Comparison of ENCODE assay signal across 33 mouse cellular contexts in genomic region chr2:180341229-180341628, GRCm38 (mm10). TPM values are rescaled to one million over a fixed set of nuclear protein-coding genes. Genes with fewer than 3 reads are reported as not detected.
DNase-seq lines count a peak whose midpoint lies in the region; ATAC-seq and TF ChIP-seq lines count a peak whose summit lies in the region.
"Had no signal": no experiment of that assay in that cellular context is flagged by ENCODE, and none has a peak within 500 bp of the region (broad histone marks: within the 10 kb centered on the region; RNA-seq: fewer than 3 reads in every experiment).

No protein-coding gene starts in this region.

- H3K27me3 ChIP-seq in heart, embryonic 10.5 days (ENCODE audit: insufficient read depth, poor library complexity, severe bottlenecking) = no peaks in the 10 kb centered on the region
- H3K27me3 ChIP-seq in heart, embryonic 16.5 days (ENCODE audit: control insufficient read depth, insufficient read depth, low read length) = no peaks in the 10 kb centered on the region
- H3K27me3 ChIP-seq in liver, embryonic 13.5 days = peaks cover 29% of the 10 kb centered on the region
- H3K27me3 ChIP-seq in liver, embryonic 12.5 days (replicated peaks) = peaks cover 35% of the 10 kb centered on the region
- H3K27me3 ChIP-seq in MEL (ENCODE audit: control insufficient read depth in 1 of 2, insufficient read depth in 2 of 2, low read length in 2 of 2) = no peaks in the 10 kb centered on the region

- no peak overlapping the region for H3K9ac ChIP-seq in heart, embryonic 16.5 days (ENCODE audit: low read length)
- H3K9ac ChIP-seq in liver, embryonic 13.5 days = no peak overlapping the region
- H3K9ac ChIP-seq in liver, embryonic 12.5 days = no peak overlapping the region
- no peak overlapping the region for H3K9ac ChIP-seq in MEL (ENCODE audit: control insufficient read depth, low read depth, low read length, poor library complexity, severe bottlenecking)
- H3K9ac ChIP-seq: embryonic facial prominence, embryonic 13.5 days; forebrain, embryonic 12.5 days; limb, embryonic 15.5 days; neural tube, embryonic 12.5 days had no signal

- peak; percentile 14; the same call in 1 of the 2 replicates for ATAC-seq in heart, embryonic 16.5 days (replicated peaks; ENCODE audit: extremely low read depth, insufficient read depth, low FRiP score)
- ATAC-seq in liver, embryonic 13.5 days (ENCODE audit: low read depth) = no peak
- ATAC-seq in liver, embryonic 12.5 days = no peak
- ATAC-seq: hindbrain, postnatal 0 days had no signal

- 4% methylated on average over 8 of the region's 8 CpGs for WGBS in heart, embryonic 10.5 days
- 24% methylated on average over 8 of the region's 8 CpGs for WGBS in heart, embryonic 16.5 days
- 33% methylated on average over 8 of the region's 8 CpGs for WGBS in liver, embryonic 13.5 days (ENCODE audit: insufficient replicate concordance)
- WGBS in liver, embryonic 12.5 days (ENCODE audit: insufficient replicate concordance) = 24% methylated on average over 8 of the region's 8 CpGs

- peak; percentile 89 for DNase-seq in heart, embryonic 10.5 days (ENCODE audit: low spot score)
- no peak for DNase-seq in heart, postnatal 25 days (ENCODE audit: low spot score)
- DNase-seq in heart, postnatal 14 days = no peak
- no peak for DNase-seq in liver, embryonic 13.5 days
- peak; percentile 24 for DNase-seq in MEL (ENCODE audit: low read depth, low spot score)
- DNase-seq in gastrocnemius, postnatal 4 days (ENCODE audit: low spot score in 2 of 2) = no peak
- DNase-seq: adrenal gland, postnatal 25 days; cerebellum, adult 8-10 months; cerebellum, postnatal 36 days; embryo, embryonic 11 days; gastrocnemius, postnatal 25 days; kidney, adult 9 months; kidney, postnatal 14 days; left cerebral cortex, postnatal 4 days; lung, adult 18-20 months; midbrain, embryonic 14.5 days; retina, postnatal 1 day; right cerebral cortex, postnatal 25 days; thymus, postnatal 14 days had no signal

- H3K9me3 ChIP-seq in heart, embryonic 10.5 days = no peaks in the 10 kb centered on the region
- no peaks in the 10 kb centered on the region for H3K9me3 ChIP-seq in heart, embryonic 16.5 days (replicated peaks; ENCODE audit: control insufficient read depth, low read length)
- H3K9me3 ChIP-seq in liver, embryonic 13.5 days (replicated peaks) = no peaks in the 10 kb centered on the region
- H3K9me3 ChIP-seq in liver, embryonic 12.5 days (replicated peaks) = no peaks in the 10 kb centered on the region
- no peaks in the 10 kb centered on the region for H3K9me3 ChIP-seq in MEL (replicated peaks; ENCODE audit: insufficient read depth, low read length)
- H3K9me3 ChIP-seq: embryonic facial prominence, embryonic 13.5 days; forebrain, embryonic 12.5 days; limb, embryonic 15.5 days; neural tube, embryonic 12.5 days had no signal

- intact Hi-C loops in heart, postnatal 25 days (cut with DNase I) = no loop called here
- intact Hi-C loops in heart, postnatal 14 days (cut with DNase I) = no loop called here

- H3K27ac ChIP-seq in heart, embryonic 10.5 days = peak overlapping the region; percentile 97
- H3K27ac ChIP-seq in heart, embryonic 16.5 days (ENCODE audit: low read length) = peak overlapping the region; percentile 47
- H3K27ac ChIP-seq in liver, embryonic 13.5 days = peak overlapping the region; percentile 43; the same call in 1 of the 2 replicates
- no peak overlapping the region; the same call in 1 of the 2 replicates for H3K27ac ChIP-seq in liver, embryonic 12.5 days
- H3K27ac ChIP-seq in MEL (ENCODE audit: control insufficient read depth, low read depth, low read length) = no peak overlapping the region
- H3K27ac ChIP-seq: embryonic facial prominence, embryonic 13.5 days; forebrain, embryonic 12.5 days; hindbrain, postnatal 0 days; limb, embryonic 15.5 days; neural tube, embryonic 12.5 days had no signal

- no peak for TF ChIP-seq RAD21 in MEL (IDR thresholded peaks at IDR 0.05; ENCODE audit: low read depth, low read length)

- no peak for TF ChIP-seq POLR2A in MEL (IDR thresholded peaks at IDR 0.05; ENCODE audit: control insufficient read depth in 1 of 2, insufficient read depth in 1 of 2, low read depth in 1 of 2, low read length in 2 of 2, poor library complexity in 1 of 2)

- H3K79me2 ChIP-seq in MEL (ENCODE audit: control insufficient read depth, insufficient read depth, low read length, poor library complexity) = no peaks in the 10 kb centered on the region

- no peak overlapping the region for H3K4me2 ChIP-seq in heart, embryonic 16.5 days (ENCODE audit: low read depth, low read length)
- no peak overlapping the region for H3K4me2 ChIP-seq in liver, embryonic 13.5 days
- H3K4me2 ChIP-seq in liver, embryonic 12.5 days = no peak overlapping the region
- H3K4me2 ChIP-seq: embryonic facial prominence, embryonic 13.5 days; forebrain, embryonic 12.5 days; limb, embryonic 15.5 days; neural tube, embryonic 12.5 days had no signal

- H3K36me3 ChIP-seq in heart, embryonic 10.5 days = no peaks in the 10 kb centered on the region
- H3K36me3 ChIP-seq in heart, embryonic 16.5 days (ENCODE audit: control insufficient read depth, insufficient read depth) = no peaks in the 10 kb centered on the region
- no peaks in the 10 kb centered on the region for H3K36me3 ChIP-seq in liver, embryonic 13.5 days
- no peaks in the 10 kb centered on the region for H3K36me3 ChIP-seq in liver, embryonic 12.5 days
- peaks cover 0 to 2% of the 10 kb centered on the region in 2 experiments; a peak in 1 of 4 replicates for H3K36me3 ChIP-seq in MEL (ENCODE audit: control insufficient read depth in 1 of 2, insufficient read depth in 2 of 2, low read length in 2 of 2)
- H3K36me3 ChIP-seq: embryonic facial prominence, embryonic 13.5 days; forebrain, embryonic 12.5 days; limb, embryonic 15.5 days; neural tube, embryonic 12.5 days had no signal

- peaks cover 98% of the 10 kb centered on the region for H3K4me1 ChIP-seq in heart, embryonic 10.5 days
- H3K4me1 ChIP-seq in heart, embryonic 16.5 days (ENCODE audit: control insufficient read depth, insufficient read depth, low read length) = peaks cover 40% of the 10 kb centered on the region
- peaks cover 9% of the 10 kb centered on the region for H3K4me1 ChIP-seq in liver, embryonic 13.5 days (replicated peaks)
- H3K4me1 ChIP-seq in liver, embryonic 12.5 days = peaks cover 7% of the 10 kb centered on the region; the same call in 1 of the 2 replicates
- H3K4me1 ChIP-seq in MEL (ENCODE audit: control insufficient read depth in 1 of 2, insufficient read depth in 2 of 2, low read length in 2 of 2) = no peaks in the 10 kb centered on the region
- H3K4me1 ChIP-seq: embryonic facial prominence, embryonic 13.5 days; neural tube, embryonic 12.5 days had no signal

- no peak for TF ChIP-seq EP300 in MEL (IDR thresholded peaks at IDR 0.05; ENCODE audit: low read depth in 1 of 2, low read length in 2 of 2)

- no peak for TF ChIP-seq CTCF in MEL (IDR thresholded peaks at IDR 0.05 in 2 of 3, conservative IDR thresholded peaks at IDR 0.05 in 1 of 3; ENCODE audit: control insufficient read depth in 1 of 3, insufficient read depth in 1 of 3, low read depth in 2 of 3, low read length in 3 of 3, poor library complexity in 1 of 3, severe bottlenecking in 1 of 3)

- peak overlapping the region; percentile 51 for H3K4me3 ChIP-seq in heart, embryonic 10.5 days
- H3K4me3 ChIP-seq in heart, embryonic 16.5 days (ENCODE audit: low read length) = no peak overlapping the region
- H3K4me3 ChIP-seq in liver, embryonic 13.5 days (replicated peaks) = no peak overlapping the region
- H3K4me3 ChIP-seq in liver, embryonic 12.5 days = no peak overlapping the region
- H3K4me3 ChIP-seq in MEL (ENCODE audit: control insufficient read depth in 1 of 2, insufficient read depth in 1 of 2, low read depth in 2 of 2, low read length in 2 of 2) = no peak overlapping the region
- H3K4me3 ChIP-seq: embryonic facial prominence, embryonic 13.5 days; erythroblast, embryonic 14.5 days; forebrain, embryonic 12.5 days; limb, embryonic 15.5 days; neural tube, embryonic 12.5 days had no signal

TF ChIP-seq in MEL, 35 proteins besides CTCF, POLR2A, EP300 and RAD21:
- TF ChIP-seq MEF2A (IDR thresholded peaks at IDR 0.05; ENCODE audit: extremely low read depth, insufficient replicate concordance, low read depth, low read length, poor library complexity, severe bottlenecking) = no peak
- no peak for TF ChIP-seq TAL1 (IDR thresholded peaks at IDR 0.05; ENCODE audit: low read length)
- no peak for TF ChIP-seq POLR2AphosphoS5 (IDR thresholded peaks at IDR 0.05; ENCODE audit: borderline replicate concordance, low read depth, low read length)
- TF ChIP-seq POLR2AphosphoS2 (IDR thresholded peaks at IDR 0.05; ENCODE audit: low read length) = no peak
- TF ChIP-seq MYC (IDR thresholded peaks at IDR 0.05; ENCODE audit: low read depth, low read length) = no peak
- no peak for TF ChIP-seq ETS1 (IDR thresholded peaks at IDR 0.05; ENCODE audit: low read depth, low read length)
- no peak for TF ChIP-seq TBP (IDR thresholded peaks at IDR 0.05; ENCODE audit: low read depth, low read length)
- TF ChIP-seq GABPA (IDR thresholded peaks at IDR 0.05; ENCODE audit: low read depth, low read length) = no peak
- no peak for TF ChIP-seq ZKSCAN1 (IDR thresholded peaks at IDR 0.05; ENCODE audit: low read depth, low read length)
TF ChIP-seq in MEL: peak in this region for 0.

RNA-seq across cellular contexts. Expression of gene Gata5, which starts 6.7 kb away (rescaled TPM):
- polyA plus RNA-seq in heart, embryonic 10.5 days (2016; fragmentation: Nextera tagmentation; extraction: Ambion mirVana) = 34.7 and 41.3 TPM in 2 replicates
- 1 to 10 TPM in 1 of 2 experiments, under 1 TPM in 1; 0.98 to 1.1 TPM for total RNA-seq in heart, postnatal 25 days (2021)
- polyA plus RNA-seq in heart, embryonic 16.5 days (2015; fragmentation: Nextera tagmentation; extraction: Ambion mirVana) = 3.9 and 5.7 TPM in 2 replicates
- 1 to 10 TPM; 1.0 to 1.2 TPM for total RNA-seq in heart, postnatal 14 days (2021)
- 0.76 and 0.90 TPM in 2 replicates for polyA plus RNA-seq in liver, embryonic 13.5 days (2015; fragmentation: Nextera tagmentation; extraction: Ambion mirVana)
- polyA plus RNA-seq in liver, embryonic 12.5 days (2016; fragmentation: Nextera tagmentation; extraction: Ambion mirVana) = 3.0 and 3.1 TPM in 2 replicates
- total RNA-seq in MEL (2012; rRNA removed) = not detected in 2 replicates
- not detected for polyA plus RNA-seq in MEL (2012; ENCODE audit: insufficient read depth in 1 of 2, insufficient read length in 2 of 2, low read depth in 1 of 2, low replicate concordance in 2 of 2, missing spikeins in 1 of 2)
- under 1 TPM in 1 of 2 experiments, not detected in 1; 0.08 TPM for total RNA-seq in gastrocnemius, postnatal 4 days (2021)
- total RNA-seq: adrenal gland, postnatal 25 days; gastrocnemius, postnatal 25 days; hematopoietic stem cell, adult 5-6 weeks; hindbrain, postnatal 0 days; layer of hippocampus, adult 18-20 months; layer of hippocampus, postnatal 14 days; left cerebral cortex, adult 8-10 months; left cerebral cortex, postnatal 4 days; megakaryocyte, adult 5-6 weeks had no signal
- polyA plus RNA-seq: embryonic facial prominence, embryonic 13.5 days; erythroblast, embryonic 14.5 days; forebrain, embryonic 12.5 days; hindbrain, postnatal 0 days; limb, embryonic 15.5 days; midbrain, embryonic 14.5 days; neural tube, embryonic 12.5 days had no signal

RNA-seq across cellular contexts. Expression of gene Rbbp8nl, which starts 51.5 kb away (rescaled TPM):
- 0.16 and 0.68 TPM in 2 replicates for polyA plus RNA-seq in heart, embryonic 10.5 days (2016; fragmentation: Nextera tagmentation; extraction: Ambion mirVana)
- not detected for total RNA-seq in heart, postnatal 25 days (2021)
- polyA plus RNA-seq in heart, embryonic 16.5 days (2015; fragmentation: Nextera tagmentation; extraction: Ambion mirVana) = 0.05 and 0.22 TPM in 2 replicates
- total RNA-seq in heart, postnatal 14 days (2021) = not detected
- polyA plus RNA-seq in liver, embryonic 13.5 days (2015; fragmentation: Nextera tagmentation; extraction: Ambion mirVana) = not detected in 2 replicates
- not detected in 2 replicates for polyA plus RNA-seq in liver, embryonic 12.5 days (2016; fragmentation: Nextera tagmentation; extraction: Ambion mirVana)
- total RNA-seq in MEL (2012; rRNA removed) = not detected in 2 replicates
- not detected for polyA plus RNA-seq in MEL (2012; ENCODE audit: insufficient read depth in 1 of 2, insufficient read length in 2 of 2, low read depth in 1 of 2, low replicate concordance in 2 of 2, missing spikeins in 1 of 2)
- not detected for total RNA-seq in gastrocnemius, postnatal 4 days (2021)
- total RNA-seq: adrenal gland, postnatal 25 days; gastrocnemius, postnatal 25 days; hematopoietic stem cell, adult 5-6 weeks; hindbrain, postnatal 0 days; layer of hippocampus, adult 18-20 months; layer of hippocampus, postnatal 14 days; left cerebral cortex, adult 8-10 months; left cerebral cortex, postnatal 4 days; megakaryocyte, adult 5-6 weeks had no signal
- polyA plus RNA-seq: erythroblast, embryonic 14.5 days; hindbrain, postnatal 0 days; midbrain, embryonic 14.5 days; spleen, adult 2 months had no signal

Comparison
In these comparisons a context has a peak if more than half of its experiments do, and no peak if none do; other contexts are left out.
1. DNase-seq: peak in heart, embryonic 10.5 days (single experiment) and MEL (single experiment); none in heart, postnatal 25 days (single experiment), heart, postnatal 14 days (0 of 2), liver, embryonic 13.5 days (single experiment) and gastrocnemius, postnatal 4 days (0 of 2).
2. H3K27ac ChIP-seq: peak in heart, embryonic 10.5 days (single experiment), heart, embryonic 16.5 days (single experiment) and liver, embryonic 13.5 days (single experiment); none in liver, embryonic 12.5 days (single experiment) and MEL (single experiment).